8 mouse cellular contexts compared by ENCODE assay signal in genomic region chr15:80088637-80089036, GRCm38 (mm10). TPM values are rescaled to one million over a fixed set of nuclear protein-coding genes. Genes with fewer than 3 reads are reported as not detected.
DNase-seq lines count a peak whose midpoint lies in the region.

No protein-coding gene starts in this region.

- DNase-seq in CD4-positive, CD25-positive, alpha-beta regulatory T cell, adult 2 months (ENCODE audit: low read depth, low spot score): peak; percentile 97
- DNase-seq in NIH3T3 (ENCODE audit: low read depth): peak; percentile 98
- peak; percentile 97 to 98 for DNase-seq in cerebellum, postnatal 14 days
- DNase-seq in gastrocnemius, adult 8-10 months (ENCODE audit: low spot score in 2 of 2): peak; percentile 84
- peak; percentile 98 for DNase-seq in layer of hippocampus, adult 11-12 months (ENCODE audit: low spot score)
- peak; percentile 86 to 92 for DNase-seq in lung, adult 18-20 months
- DNase-seq in right cerebral cortex, adult 2 months (ENCODE audit: low spot score in 2 of 2): peak; percentile 97 to 98
- peak; percentile 81 for DNase-seq in urinary bladder, postnatal 25 days (ENCODE audit: low spot score)

RNA-seq across cellular contexts. Expression of gene Syngr1, which starts 2.5 kb away (rescaled TPM):
- total RNA-seq in gastrocnemius, adult 8-10 months (2022): 10 to 100 TPM; 54.5 to 72.8 (median 61.1) TPM

RNA-seq across cellular contexts. Expression of gene Rpl3, which starts 3.0 kb away (rescaled TPM):
- 10 to 100 TPM; 23.1 to 56.7 (median 39.7) TPM for total RNA-seq in gastrocnemius, adult 8-10 months (2022)

RNA-seq across cellular contexts. Expression of gene Tab1, which starts 44.3 kb away (rescaled TPM):
- 10 to 100 TPM; 11.5 to 13.6 (median 12.8) TPM for total RNA-seq in gastrocnemius, adult 8-10 months (2022)

Comparison
In these comparisons a context has a peak if more than half of its experiments do, and no peak if none do; other contexts are left out.
1. Peak in every context shown above with its lines: DNase-seq.